Mouse (Mus musculus) CH12.LX (cell line): ENCODE results near the gene 1700016C15Rik. TPM values are rescaled to one million over a fixed set of nuclear protein-coding genes. Genes with fewer than 3 reads are reported as not detected.

Experiments used
- DNase-seq: peaks from one replicate; pipeline ENCODE4 v3.0.0-alpha.2; 2013; ENCODE audit errors: extremely low read depth
- H3K27ac ChIP-seq: 2 replicates; pipeline ENCODE4 v1.5.1; 2012; ENCODE audit warnings: low read depth, mild to moderate bottlenecking, control low read depth, moderate library complexity; ENCODE audit not compliant: insufficient read depth
- H3K27me3 ChIP-seq: replicated peaks from 2 replicates; pipeline ENCODE3; 2012; ENCODE audit warnings: inconsistent platforms
- H3K36me3 ChIP-seq, 2 experiments: replicated peaks in 1 of 2; 2 replicates each; pipeline versions ENCODE3 to v1.6.1; 2012; ENCODE audit warnings: inconsistent platforms in 1 of 2, low read length in 1 of 2, mild to moderate bottlenecking in 1 of 2, mixed read lengths in 1 of 2, moderate library complexity in 1 of 2; ENCODE audit not compliant: control insufficient read depth in 1 of 2, insufficient read depth in 1 of 2
- H3K4me1 ChIP-seq, 2 experiments: 2 replicates each; pipeline ENCODE4 v1.6.1; 2012; ENCODE audit warnings: inconsistent platforms in 1 of 2, moderate library complexity in 1 of 2; ENCODE audit not compliant: insufficient read depth in 2 of 2, control insufficient read depth in 1 of 2
- H3K4me2 ChIP-seq: 2 replicates; pipeline ENCODE4 v1.6.1; 2012; ENCODE audit warnings: low read depth, mild to moderate bottlenecking, control low read depth; ENCODE audit not compliant: poor library complexity, insufficient read depth, severe bottlenecking
- H3K4me3 ChIP-seq, 3 experiments: fragments of 150-350 bp in 1 of 3; sonication (generic) in 1 of 3; replicated peaks in 1 of 3; 2 replicates each; pipeline versions ENCODE3 to v1.5.1; 2011 to 2012; ENCODE audit warnings: low read depth in 2 of 3, low read length in 2 of 3, mild to moderate bottlenecking in 2 of 3, moderate library complexity in 2 of 3, control low read depth in 1 of 3, improper control_type of control experiment in 1 of 3, inconsistent platforms in 1 of 3, mixed read lengths in 1 of 3; ENCODE audit not compliant: poor library complexity in 1 of 3
- H3K79me2 ChIP-seq: replicated peaks from 2 replicates; pipeline ENCODE4 v1.6.1; 2012; ENCODE audit warnings: mild to moderate bottlenecking, moderate library complexity; ENCODE audit not compliant: control insufficient read depth, poor library complexity, insufficient read depth, severe bottlenecking; ENCODE audit errors: extremely low read depth
- H3K9ac ChIP-seq: 2 replicates; pipeline ENCODE4 v1.6.1; 2012; ENCODE audit warnings: low read depth, mild to moderate bottlenecking, control low read depth, moderate library complexity; ENCODE audit not compliant: insufficient read depth
- H3K9me3 ChIP-seq: replicated peaks from 2 replicates; pipeline ENCODE3; 2012; ENCODE audit warnings: low read length, inconsistent platforms, mixed read lengths
- CHD2 ChIP-seq: IDR thresholded peaks from 2 replicates; pipeline ENCODE4 v1.6.1; 2011; ENCODE audit warnings: low read length, improper control_type of control experiment
- CTCF ChIP-seq, 2 experiments: IDR thresholded peaks in 1 of 2; conservative IDR thresholded peaks in 1 of 2; 2 replicates each; pipeline ENCODE4 v1.5.1; 2011 to 2012; ENCODE audit warnings: low read depth in 2 of 2, low read length in 2 of 2, improper control_type of control experiment in 1 of 2, inconsistent platforms in 1 of 2, mild to moderate bottlenecking in 1 of 2, moderate library complexity in 1 of 2
- E2F4 ChIP-seq: IDR thresholded peaks from 2 replicates; pipeline ENCODE4 v1.6.1; 2011; ENCODE audit warnings: low read depth, low read length, improper control_type of control experiment; ENCODE audit not compliant: insufficient replicate concordance
- ELF1 ChIP-seq: IDR thresholded peaks from 2 replicates; pipeline ENCODE4 v1.6.1; 2014; ENCODE audit warnings: low read depth, mild to moderate bottlenecking, inconsistent platforms, low read length, improper control_type of control experiment
- ETS1 ChIP-seq: conservative IDR thresholded peaks from 2 replicates; pipeline ENCODE4 v1.6.1; 2012; ENCODE audit warnings: low read depth, mild to moderate bottlenecking, inconsistent platforms, low read length, improper control_type of control experiment, moderate library complexity
- HCFC1 ChIP-seq: IDR thresholded peaks from 2 replicates; pipeline ENCODE4 v1.6.1; 2012; ENCODE audit warnings: low read depth, mild to moderate bottlenecking, inconsistent platforms, low read length, improper control_type of control experiment
- IRF4 ChIP-seq: IDR thresholded peaks from 2 replicates; pipeline ENCODE4 v1.6.1; 2014; ENCODE audit warnings: low read depth, mild to moderate bottlenecking, inconsistent platforms, low read length, improper control_type of control experiment
- JUN ChIP-seq: IDR thresholded peaks from 2 replicates; pipeline ENCODE4 v1.6.1; 2011; ENCODE audit warnings: low read depth, mild to moderate bottlenecking, low read length, improper control_type of control experiment, moderate library complexity; ENCODE audit not compliant: insufficient read depth
- KAT2A ChIP-seq: IDR thresholded peaks from 2 replicates; pipeline ENCODE4 v1.6.1; 2012; ENCODE audit warnings: low read length, improper control_type of control experiment, inconsistent platforms; ENCODE audit not compliant: insufficient replicate concordance
- MAFK ChIP-seq: IDR thresholded peaks from 2 replicates; pipeline ENCODE4 v1.6.1; 2011; ENCODE audit warnings: low read length, improper control_type of control experiment; ENCODE audit not compliant: insufficient replicate concordance
- MAX ChIP-seq: IDR thresholded peaks from 2 replicates; pipeline ENCODE4 v1.6.1; 2011; ENCODE audit warnings: low read length, improper control_type of control experiment
- MXI1 ChIP-seq: IDR thresholded peaks from 2 replicates; pipeline ENCODE4 v1.6.1; 2011; ENCODE audit warnings: mild to moderate bottlenecking, low read depth, low read length, improper control_type of control experiment
- NELFE ChIP-seq: IDR thresholded peaks from 2 replicates; pipeline ENCODE4 v1.6.1; 2011; ENCODE audit warnings: low read depth, low read length, improper control_type of control experiment
- NRF1 ChIP-seq: IDR thresholded peaks from 2 replicates; pipeline ENCODE4 v1.6.1; 2014; ENCODE audit warnings: low read depth, mild to moderate bottlenecking, inconsistent platforms, low read length, improper control_type of control experiment, moderate library complexity
- POLR2AphosphoS2 ChIP-seq: IDR thresholded peaks from 2 replicates; pipeline ENCODE4 v1.6.1; 2011; ENCODE audit warnings: low read depth, low read length, improper control_type of control experiment
- RAD21 ChIP-seq: IDR thresholded peaks from 2 replicates; pipeline ENCODE4 v1.6.1; 2011; ENCODE audit warnings: low read depth, mild to moderate bottlenecking, low read length, improper control_type of control experiment, moderate library complexity
- SMC3 ChIP-seq: IDR thresholded peaks from 2 replicates; pipeline ENCODE4 v1.6.1; 2011; ENCODE audit warnings: low read depth, low read length, improper control_type of control experiment
- TBP ChIP-seq: conservative IDR thresholded peaks from 2 replicates; pipeline ENCODE4 v1.6.1; 2011; ENCODE audit warnings: low read depth, low read length, improper control_type of control experiment
- TCF12 ChIP-seq: IDR thresholded peaks from 2 replicates; pipeline ENCODE4 v1.6.1; 2014; ENCODE audit warnings: low read depth, mild to moderate bottlenecking, inconsistent platforms, low read length, improper control_type of control experiment
- ZKSCAN1 ChIP-seq: IDR thresholded peaks from 2 replicates; pipeline ENCODE4 v1.6.1; 2012; ENCODE audit warnings: low read depth, inconsistent platforms, low read length, improper control_type of control experiment, borderline replicate concordance
- ZNF384 ChIP-seq: IDR thresholded peaks from 2 replicates; pipeline ENCODE4 v1.6.1; 2012; ENCODE audit warnings: low read depth, low read length, improper control_type of control experiment, inconsistent platforms
- dilution Hi-C: fragments of 300-500 bp; cut with MboI; formaldehyde crosslinking; loops from 2 replicates; pipeline ENCODE4 v1.14.3; 2020; ENCODE audit warnings: low sequenced_read_pairs; ENCODE audit not compliant: extremely low pct_unique_long_range_greater_than_20kb, extremely low pct_ligation_motif_present
- in situ Hi-C: fragments of 300-500 bp; cut with MboI; formaldehyde crosslinking; loops from 3 replicates; pipeline ENCODE4 v1.14.3; 2019; ENCODE audit warnings: low sequenced_read_pairs, low pct_ligation_motif_present, low pct_unique_long_range_greater_than_20kb, mixed read lengths
- polyA plus RNA-seq: library from polyadenylated mRNA; unstranded; fragments of >175 nt; gene quantifications from 2 replicates; pipeline ENCODE4 v1.2.1, GENCODE M21; 2012; ENCODE audit warnings: low read depth; ENCODE audit not compliant: insufficient read length
- total RNA-seq, 2 experiments: library from RNA; depleted of rRNA; stranded (reverse); fragments of 300-350 nt in 1 of 2; fragments of >200 nt in 1 of 2; gene quantifications; 2 replicates each; pipeline ENCODE4 v1.2.3; 2012 to 2014

1700016C15Rik gene
- total and polyA plus RNA-seq, 3 experiments = not detected

DNA sequence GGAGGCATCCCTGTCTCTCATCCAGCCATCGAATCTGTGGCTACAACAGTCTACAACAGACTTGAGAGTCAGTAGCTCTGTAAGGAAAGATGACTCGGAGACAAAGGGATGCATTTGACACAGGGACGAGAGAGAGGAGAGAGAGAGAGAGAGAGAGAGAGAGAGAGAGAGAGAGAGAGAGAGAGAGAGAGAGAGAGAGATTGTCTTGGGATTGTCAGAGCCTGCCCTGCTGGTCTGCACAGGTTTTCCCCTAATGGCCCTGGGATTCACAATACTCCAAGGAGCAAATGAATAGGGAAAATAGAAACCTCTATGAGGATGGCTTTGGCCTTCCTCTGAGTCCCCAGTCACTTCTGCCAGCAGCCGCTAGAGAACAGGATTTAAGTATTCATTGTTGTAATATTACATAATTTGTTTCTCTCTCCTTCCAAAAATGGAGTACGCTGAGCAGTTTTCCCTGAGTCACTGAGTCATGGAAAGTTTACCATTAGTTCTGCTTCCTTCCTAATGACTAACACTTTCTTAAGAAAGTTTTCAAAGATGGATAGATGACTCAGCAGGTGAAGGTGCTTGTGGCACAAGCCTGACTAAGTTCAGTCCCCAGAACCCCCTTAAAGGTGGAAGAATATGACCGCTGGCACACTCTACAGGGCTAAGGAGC is 26.3 kb upstream of the 1700016C15Rik start:
- Histone ChIP-seq H3K4me2 (peak overlapping the region; percentile 59; the same call in 1 of the 2 replicates), H3K4me3 (no peak overlapping the region), H3K27ac (no peak overlapping the region), H3K36me3 (no peaks in the 10 kb centered on the region), H3K9ac (no peak overlapping the region), H3K4me1 (peaks cover 0 to 38% of the 10 kb centered on the region in 2 experiments; a peak in 2 of 4 replicates), H3K27me3 (no peaks in the 10 kb centered on the region), H3K9me3 (no peaks in the 10 kb centered on the region), H3K79me2 (no peaks in the 10 kb centered on the region)
- peak; percentile 25 for DNase-seq
- dilution Hi-C loops (no loop called here), in situ Hi-C loops (no loop called here)
- TF ChIP-seq MXI1 (no peak), ETS1 (peak; percentile 40; the same call in 1 of the 2 replicates), MAFK (peak; percentile 53; the same call in 1 of the 2 replicates)
- TF ChIP-seq, all 38 proteins: peak for 2

DNA sequence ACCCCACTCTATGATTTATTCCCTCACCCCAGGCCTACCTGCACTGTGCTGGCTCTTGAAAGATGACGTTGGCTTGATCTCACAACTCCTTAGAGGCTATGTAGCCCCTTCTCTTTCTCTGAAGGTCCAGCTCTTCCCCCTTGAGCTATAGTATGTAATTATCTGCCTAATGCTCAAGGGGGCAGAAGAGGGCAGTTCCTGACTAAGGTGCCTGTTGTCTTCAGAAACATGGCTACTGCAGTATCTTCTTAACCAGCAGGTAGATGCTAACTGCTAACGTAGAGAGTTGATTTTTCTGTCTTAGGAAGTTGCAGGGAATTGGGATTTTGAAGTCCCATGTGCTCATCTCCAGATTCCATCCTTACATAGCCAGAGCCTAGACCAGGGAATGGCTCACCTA is 24.4 kb upstream of the 1700016C15Rik start:
- Histone ChIP-seq H3K9ac (no peak overlapping the region), H3K9me3 (peaks cover 4% of the 10 kb centered on the region), H3K4me2 (no peak overlapping the region), H3K79me2 (no peaks in the 10 kb centered on the region)
- in situ Hi-C loops = no loop called here
- peak; percentile 50 for TF ChIP-seq RAD21
- TF ChIP-seq ELF1 = no peak
- 0 out of 2 replicates have a peak, but pooled peaks have one; percentile 7 for TF ChIP-seq SMC3
- no peak for TF ChIP-seq E2F4
- TF ChIP-seq IRF4 = no peak
- TF ChIP-seq CTCF (conservative IDR thresholded peaks at IDR 0.05 in 1 of 2, IDR thresholded peaks at IDR 0.05 in 1 of 2; ENCODE audit: low read depth in 2 of 2, low read length in 2 of 2) = peak; percentile 20 to 60; a peak in 3 of 4 replicates
- TF ChIP-seq MAX = no peak
- no peak for TF ChIP-seq JUN
- no peak for TF ChIP-seq POLR2AphosphoS2
- TF ChIP-seq, all 38 proteins: peak for 3
- dilution Hi-C loops = no loop called here
- no peak overlapping the region for H3K27ac ChIP-seq
- H3K4me3 ChIP-seq = no peak overlapping the region
- DNase-seq = peak; percentile 41
- no peaks in the 10 kb centered on the region for H3K36me3 ChIP-seq
- no peaks in the 10 kb centered on the region for H3K27me3 ChIP-seq
- H3K4me1 ChIP-seq = peaks cover 0 to 38% of the 10 kb centered on the region in 2 experiments; a peak in 2 of 4 replicates

DNA sequence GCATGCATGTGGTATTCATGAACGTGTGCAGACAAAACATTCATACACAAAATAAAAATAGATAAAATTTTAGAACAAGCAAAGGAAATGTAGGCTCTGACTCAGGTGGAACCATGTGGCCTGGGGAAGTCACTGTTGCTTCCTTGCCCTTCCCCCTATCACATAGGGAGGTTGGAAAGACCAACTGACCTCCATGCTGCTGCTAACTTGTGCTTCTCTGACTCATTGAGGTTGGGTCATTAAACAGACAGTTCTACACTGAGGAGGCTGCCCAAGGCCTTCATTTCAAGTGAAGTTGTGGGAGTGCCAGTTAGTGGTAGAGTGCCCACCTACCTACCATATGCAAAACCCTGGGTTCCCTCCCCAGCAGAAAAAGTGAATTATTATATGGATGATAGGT is 22.0 kb upstream of the 1700016C15Rik start:
- DNase-seq = no peak
- peaks cover 0 to 29% of the 10 kb centered on the region in 2 experiments; a peak in 2 of 4 replicates for H3K4me1 ChIP-seq
- H3K27ac ChIP-seq = no peak overlapping the region
- H3K36me3 ChIP-seq = no peaks in the 10 kb centered on the region
- H3K4me3 ChIP-seq = no peak overlapping the region
- peaks cover 4% of the 10 kb centered on the region for H3K9me3 ChIP-seq
- H3K9ac ChIP-seq = no peak overlapping the region
- dilution Hi-C loops = no loop called here
- in situ Hi-C loops = no loop called here
- no peak overlapping the region for H3K4me2 ChIP-seq
- H3K79me2 ChIP-seq = no peaks in the 10 kb centered on the region
- TF ChIP-seq CHD2 (no peak), NRF1 (no peak), IRF4 (no peak), ELF1 (no peak), MXI1 (no peak), ZKSCAN1 (no peak), NELFE (no peak), MAX (no peak), KAT2A (no peak), TCF12 (no peak), ZNF384 (no peak), TBP (no peak), HCFC1 (no peak)
- TF ChIP-seq, all 38 proteins: peak for 0
- H3K27me3 ChIP-seq = no peaks in the 10 kb centered on the region
